ENCODE assay signal across 12 mouse cellular contexts in genomic region chr2:26410931-26411411, GRCm38 (mm10). TPM values are rescaled to one million over a fixed set of nuclear protein-coding genes. Genes with fewer than 3 reads are reported as not detected.
DNase-seq lines count a peak whose midpoint lies in the region; ATAC-seq and TF ChIP-seq lines count a peak whose summit lies in the region.
"Had no signal": no experiment of that assay in that cellular context is flagged by ENCODE, and none has a peak within 500 bp of the region (broad histone marks: within the 10 kb centered on the region; RNA-seq: fewer than 3 reads in every experiment).

No protein-coding gene starts in this region.

- intact Hi-C loops in gastrocnemius, adult 2 months (cut with DNase I) = no loop called here

- H3K27ac ChIP-seq in gastrocnemius, adult 2 months = peak overlapping the region; percentile 49; the same call in 1 of the 2 replicates
- H3K27ac ChIP-seq in layer of hippocampus, adult 2 months = peak overlapping the region; percentile 85
- no peak overlapping the region for H3K27ac ChIP-seq in forebrain, embryonic 10.5 days
- H3K27ac ChIP-seq: macrophage had no signal

- DNase-seq in gastrocnemius, adult 2 months = no peak
- DNase-seq in gastrocnemius, postnatal 4 days (ENCODE audit: low spot score in 2 of 2) = no peak
- DNase-seq in layer of hippocampus, adult 2 months (ENCODE audit: low spot score in 2 of 2) = no peak
- no peak for DNase-seq in layer of hippocampus, adult 11-12 months (ENCODE audit: low spot score)
- peak; percentile 86 for DNase-seq in Muller cell, postnatal 12 days (ENCODE audit: inconsistent ontology term)
- DNase-seq in brain, adult 2 months (ENCODE audit: low read depth, low spot score) = peak; percentile 74
- no peak for DNase-seq in forebrain, embryonic 10.5 days (ENCODE audit: extremely low spot score, low spot score)
- DNase-seq: right cerebral cortex, adult 18-20 months had no signal

- H3K27me3 ChIP-seq in forebrain, embryonic 10.5 days (ENCODE audit: poor library complexity, severe bottlenecking) = no peaks in the 10 kb centered on the region
- H3K27me3 ChIP-seq: CH12.LX had no signal

- H3K4me1 ChIP-seq in forebrain, embryonic 10.5 days = peaks cover 34% of the 10 kb centered on the region

- H3K36me3 ChIP-seq in forebrain, embryonic 10.5 days (replicated peaks) = peaks cover 82% of the 10 kb centered on the region

- no peak overlapping the region for H3K4me3 ChIP-seq in gastrocnemius, adult 2 months
- H3K4me3 ChIP-seq in layer of hippocampus, adult 2 months = no peak overlapping the region
- H3K4me3 ChIP-seq in forebrain, embryonic 10.5 days = no peak overlapping the region
- H3K4me3 ChIP-seq: myocyte had no signal

- TF ChIP-seq CTCF in gastrocnemius, adult 2 months (IDR thresholded peaks at IDR 0.05) = no peak
- TF ChIP-seq CTCF in layer of hippocampus, adult 2 months (conservative IDR thresholded peaks at IDR 0.05) = no peak

- WGBS in forebrain, embryonic 10.5 days = 90% methylated on average over 4 of the region's 5 CpGs

- H3K9me3 ChIP-seq in forebrain, embryonic 10.5 days = no peaks in the 10 kb centered on the region

- no peak for ATAC-seq in inflammation-experienced regulatory T-cells, adult 6 months

RNA-seq across cellular contexts. Expression of gene Inpp5e, which starts 2.0 kb away (rescaled TPM):
- total RNA-seq in gastrocnemius, adult 2 months (2021) = 1 to 10 TPM; 7.9 to 9.3 TPM
- total RNA-seq in gastrocnemius, postnatal 4 days (2021) = 10 to 100 TPM; 12.5 to 13.2 TPM
- 10 to 100 TPM; 22.2 to 25.1 TPM for total RNA-seq in layer of hippocampus, adult 2 months (2021)
- 10 to 100 TPM in 2 of 3 experiments, 1 to 10 TPM in 1; 9.4 to 19.0 (median 10.9) TPM for polyA plus RNA-seq in inflammation-experienced regulatory T-cells, adult 6 months (2017; shearing (Covaris generic))
- polyA plus RNA-seq in forebrain, embryonic 10.5 days (2016; fragmentation: Nextera tagmentation; extraction: Ambion mirVana) = 24.6 and 25.5 TPM in 2 replicates

RNA-seq across cellular contexts. Expression of gene Pmpca, which starts 21.8 kb away (rescaled TPM):
- 100 to 1,000 TPM; 133 to 141 TPM for total RNA-seq in gastrocnemius, adult 2 months (2021)
- 100 to 1,000 TPM; 123 to 124 TPM for total RNA-seq in gastrocnemius, postnatal 4 days (2021)
- total RNA-seq in layer of hippocampus, adult 2 months (2021) = 100 to 1,000 TPM in 1 of 2 experiments, 10 to 100 TPM in 1; 89.2 to 100 TPM
- 10 to 100 TPM; 82.4 to 88.4 (median 82.9) TPM for polyA plus RNA-seq in inflammation-experienced regulatory T-cells, adult 6 months (2017; shearing (Covaris generic))
- polyA plus RNA-seq in forebrain, embryonic 10.5 days (2016; fragmentation: Nextera tagmentation; extraction: Ambion mirVana) = 151 and 156 TPM in 2 replicates

RNA-seq across cellular contexts. Expression of gene Entr1, which starts 21.9 kb away (rescaled TPM):
- 10 to 100 TPM; 25.2 to 33.1 TPM for total RNA-seq in gastrocnemius, adult 2 months (2021)
- total RNA-seq in gastrocnemius, postnatal 4 days (2021) = 10 to 100 TPM; 42.7 to 50.2 TPM
- total RNA-seq in layer of hippocampus, adult 2 months (2021) = 100 to 1,000 TPM; 159 to 168 TPM
- polyA plus RNA-seq in inflammation-experienced regulatory T-cells, adult 6 months (2017; shearing (Covaris generic)) = 10 to 100 TPM; 35.3 to 57.5 (median 44.3) TPM
- polyA plus RNA-seq in forebrain, embryonic 10.5 days (2016; fragmentation: Nextera tagmentation; extraction: Ambion mirVana) = 127 and 128 TPM in 2 replicates

RNA-seq across cellular contexts. Expression of gene Snapc4, which starts 30.5 kb away (rescaled TPM):
- 1 to 10 TPM; 7.5 to 8.6 TPM for total RNA-seq in gastrocnemius, adult 2 months (2021)
- 10 to 100 TPM; 20.6 to 22.2 TPM for total RNA-seq in gastrocnemius, postnatal 4 days (2021)
- total RNA-seq in layer of hippocampus, adult 2 months (2021) = 10 to 100 TPM; 72.5 to 88.9 TPM
- 10 to 100 TPM; 15.6 to 43.4 (median 39.6) TPM for polyA plus RNA-seq in inflammation-experienced regulatory T-cells, adult 6 months (2017; shearing (Covaris generic))
- 37.8 and 38.9 TPM in 2 replicates for polyA plus RNA-seq in forebrain, embryonic 10.5 days (2016; fragmentation: Nextera tagmentation; extraction: Ambion mirVana)

RNA-seq across cellular contexts. Expression of gene Sec16a, which starts 34.0 kb away (rescaled TPM):
- total RNA-seq in gastrocnemius, adult 2 months (2021) = 10 to 100 TPM; 27.2 to 30.4 TPM
- 10 to 100 TPM; 40.9 to 45.4 TPM for total RNA-seq in gastrocnemius, postnatal 4 days (2021)
- total RNA-seq in layer of hippocampus, adult 2 months (2021) = 10 to 100 TPM; 49.3 to 51.3 TPM
- 10 to 100 TPM; 18.4 to 28.4 (median 24.2) TPM for polyA plus RNA-seq in inflammation-experienced regulatory T-cells, adult 6 months (2017; shearing (Covaris generic))
- polyA plus RNA-seq in forebrain, embryonic 10.5 days (2016; fragmentation: Nextera tagmentation; extraction: Ambion mirVana) = 27.0 and 29.8 TPM in 2 replicates

Comparison
In these comparisons a context has a peak if more than half of its experiments do, and no peak if none do; other contexts are left out.
1. DNase-seq: peak in Muller cell, postnatal 12 days (single experiment) and brain, adult 2 months (single experiment); none in gastrocnemius, adult 2 months (single experiment), gastrocnemius, postnatal 4 days (0 of 2), layer of hippocampus, adult 2 months (0 of 2), layer of hippocampus, adult 11-12 months (single experiment) and forebrain, embryonic 10.5 days (single experiment).